Mouse (Mus musculus) frontal cortex, postnatal 36 days (tissue): Measurements from ENCODE around the gene Nyx.

Experiments
- DNase-seq, 2 experiments: peaks; one replicate each; pipeline ENCODE4 v3.0.0; 2022; ENCODE audit warnings: low spot score in 2 of 2

Nyx gene

DNA sequence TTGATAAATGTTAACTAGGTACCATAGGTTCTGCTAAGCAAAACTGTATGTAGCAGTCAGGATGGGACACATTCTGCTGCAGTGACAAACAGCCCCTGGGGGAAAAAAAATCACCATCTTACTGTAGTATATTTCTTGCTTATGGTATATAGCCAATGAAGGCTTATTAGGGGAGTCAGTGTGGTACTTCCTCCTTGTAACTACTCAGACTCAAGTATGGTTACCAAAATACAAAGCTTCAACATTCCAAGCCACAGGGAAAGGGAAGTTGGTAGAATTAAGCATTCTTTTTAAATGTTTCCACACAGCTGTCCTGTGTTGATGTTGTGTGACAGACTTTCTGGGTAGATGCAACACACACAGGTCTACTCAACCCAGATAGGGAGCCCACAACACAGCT is 27.0 kb downstream of the Nyx start:
- no peak for DNase-seq

DNA sequence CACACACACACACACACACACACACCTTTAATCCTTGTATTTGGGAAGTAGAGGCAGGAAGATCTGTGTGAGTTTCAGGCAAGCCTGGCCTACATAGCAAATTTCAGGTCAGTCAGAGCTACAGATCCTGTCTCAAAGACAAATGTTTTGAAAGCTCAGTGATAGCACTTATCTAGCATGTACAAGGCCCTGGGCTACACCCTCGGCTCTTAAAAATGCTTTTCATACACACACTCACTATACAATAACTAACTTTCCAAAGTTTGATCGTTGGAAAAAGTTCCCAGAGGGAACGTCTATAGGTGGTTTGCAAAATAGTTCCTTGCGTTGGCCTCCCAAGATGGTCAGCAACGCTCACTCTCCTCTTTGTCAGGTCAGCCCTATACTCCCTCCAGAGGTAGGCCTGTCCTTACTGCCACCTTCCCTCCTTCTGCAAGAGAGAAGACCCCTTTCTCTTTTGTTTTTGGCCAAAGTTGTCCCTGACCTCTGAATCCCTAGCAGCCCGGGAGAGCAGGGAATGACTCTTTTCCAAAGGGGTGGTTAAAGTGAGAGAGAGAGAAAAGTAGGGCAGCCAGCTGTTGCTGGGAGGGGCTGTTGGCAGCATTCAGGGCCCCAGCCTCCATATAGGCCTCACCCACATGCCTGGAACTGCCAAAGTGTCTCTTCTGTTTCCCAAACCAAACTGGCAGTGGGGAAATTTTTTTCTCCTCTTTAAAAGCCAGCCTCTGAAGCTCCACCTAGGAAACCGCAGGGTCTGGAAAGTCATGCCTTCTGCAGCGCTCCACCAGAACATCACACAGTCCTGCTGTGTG is 29.2 kb downstream of the Nyx start:
- DNase-seq: no peak

DNA sequence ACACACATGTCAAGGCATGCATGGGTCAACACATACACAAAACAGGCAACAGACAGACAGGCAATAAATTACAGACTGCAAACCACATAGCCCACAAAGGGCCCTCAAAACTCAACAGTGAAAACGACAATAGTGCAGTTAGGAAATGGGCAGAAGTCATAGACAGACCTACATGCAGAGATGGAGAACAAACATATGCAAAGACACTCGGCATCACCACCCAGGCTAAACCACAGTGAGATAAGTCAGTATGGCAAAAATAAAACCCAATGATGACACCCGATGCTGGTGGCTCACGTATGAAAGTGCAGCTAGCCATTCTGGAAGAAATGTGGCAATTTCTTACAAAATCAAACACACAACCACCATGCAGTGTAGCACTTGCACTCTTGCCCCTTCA is 34.4 kb downstream of the Nyx start:
- DNase-seq: no peak

DNA sequence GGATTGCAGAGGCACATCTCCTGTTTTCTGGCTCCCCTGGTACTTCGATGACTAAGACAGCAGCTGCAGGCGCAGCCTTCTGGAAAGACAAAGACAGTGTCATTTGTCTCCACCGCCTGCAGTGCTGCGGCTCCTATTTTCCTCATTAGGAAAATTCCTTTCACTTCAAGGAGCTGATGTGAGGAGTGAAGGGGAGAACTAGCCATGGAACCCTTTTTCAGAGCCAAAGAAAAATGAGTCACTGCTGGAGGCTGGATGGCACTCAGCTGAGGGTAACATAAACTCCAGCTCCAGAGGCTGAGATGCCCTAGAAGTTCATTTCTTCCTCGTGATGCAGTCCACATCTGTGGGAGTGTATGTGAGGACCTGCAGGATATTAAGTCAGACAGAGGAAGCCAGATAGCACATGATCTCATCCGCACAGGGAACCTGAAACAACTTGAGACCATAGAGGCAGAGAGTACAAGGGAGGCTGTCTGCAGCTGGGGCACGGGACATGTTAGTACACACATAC is 37.0 kb downstream of the Nyx start:
- no peak for DNase-seq

DNA sequence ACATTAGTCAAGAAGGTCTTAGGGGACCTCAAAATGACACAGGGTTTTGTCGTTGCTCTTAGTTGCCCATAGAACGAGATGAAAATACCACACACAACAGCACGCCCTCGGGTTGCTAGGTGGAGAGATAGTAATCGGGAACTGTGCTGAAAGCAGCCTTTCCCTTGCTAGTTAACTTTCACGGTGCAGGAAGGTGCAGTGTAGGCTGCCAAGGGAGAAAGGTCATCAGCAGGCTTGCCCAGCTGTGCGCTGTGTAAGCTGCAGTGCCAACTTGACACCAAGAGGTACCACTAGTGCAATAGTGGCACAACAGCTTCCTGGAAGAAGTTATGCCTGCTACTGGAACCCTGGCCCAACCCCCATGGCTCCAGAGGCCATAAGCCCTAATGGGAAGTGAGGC is 38.5 kb downstream of the Nyx start:
- DNase-seq: no peak

DNA sequence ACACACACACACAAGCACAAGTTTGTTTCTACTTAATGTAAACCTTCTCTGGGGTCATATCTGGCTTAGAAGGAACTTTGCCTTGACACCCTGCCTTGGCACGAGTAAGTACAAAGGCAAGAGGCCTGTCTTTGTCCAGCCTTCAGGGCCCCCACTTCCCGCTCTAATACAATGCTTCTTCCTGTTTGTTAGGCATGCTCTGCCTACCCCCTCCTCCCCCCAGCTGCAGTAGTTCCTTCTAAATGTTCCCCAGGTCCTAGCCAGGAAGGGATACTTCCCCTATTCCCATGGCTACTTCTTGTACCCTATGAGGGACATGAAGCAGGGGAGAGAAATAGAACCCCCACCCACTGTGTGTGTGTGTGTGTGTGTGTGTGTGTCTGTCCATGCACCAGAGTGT is 40.5 kb downstream of the Nyx start:
- DNase-seq: no peak

DNA sequence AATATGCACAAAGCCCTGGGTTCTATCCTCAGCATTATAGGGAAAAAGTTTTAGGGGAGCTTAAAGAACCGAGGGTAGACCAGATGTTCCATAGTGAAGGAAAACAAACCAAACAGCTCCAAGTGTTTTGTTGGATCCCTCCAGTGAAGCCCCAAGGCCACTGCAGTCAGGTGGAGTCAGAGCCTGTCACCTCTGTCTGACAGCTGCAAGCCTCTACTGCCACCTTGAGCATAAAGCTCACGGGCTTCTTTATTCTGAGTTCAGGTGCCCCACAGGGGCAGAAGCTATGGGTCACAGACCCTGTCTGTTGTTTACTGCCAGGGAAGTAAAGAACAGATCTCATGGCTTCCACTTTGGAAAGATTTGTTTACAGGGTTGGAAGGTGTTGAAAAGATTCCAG is 47.2 kb downstream of the Nyx start:
- no peak for DNase-seq

DNA sequence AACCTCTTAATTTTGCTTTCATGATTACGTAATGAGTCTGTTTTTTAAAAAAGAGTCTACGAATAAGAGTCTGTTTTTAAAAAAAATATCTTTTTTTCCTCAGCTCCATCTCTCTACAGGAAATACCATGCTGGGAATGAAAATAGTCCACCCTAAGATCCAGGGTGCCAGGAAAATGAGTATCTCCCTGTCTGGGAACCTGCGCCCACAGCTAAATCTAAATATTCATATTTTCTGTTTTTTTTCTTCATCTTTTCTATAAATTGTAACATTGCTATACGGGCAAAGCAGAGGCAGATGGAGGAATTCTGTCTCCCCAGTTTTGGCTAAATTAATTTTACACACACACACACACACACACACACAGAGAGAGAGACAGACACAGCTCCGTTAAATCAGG is 48.0 kb downstream of the Nyx start:
- DNase-seq: no peak

DNA sequence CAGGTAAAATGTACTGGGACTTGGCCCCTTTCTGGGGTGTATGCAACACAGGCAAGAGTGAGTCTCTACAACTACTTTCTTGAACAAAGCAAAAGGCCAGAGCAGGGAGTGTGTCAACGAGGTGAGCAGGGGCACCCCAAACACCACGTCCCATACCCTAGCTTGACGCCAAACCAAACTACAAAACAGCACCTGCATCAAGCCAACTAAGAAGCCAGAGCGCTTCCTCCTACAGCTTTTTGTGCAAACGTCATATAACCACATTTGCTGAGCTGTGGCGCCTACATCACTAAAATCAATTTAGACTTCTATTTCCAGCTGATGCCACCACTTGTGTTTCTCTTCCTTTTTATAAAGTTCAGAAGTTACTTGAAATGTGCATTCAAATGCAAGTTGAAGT is 50.5 kb downstream of the Nyx start:
- DNase-seq: no peak

DNA sequence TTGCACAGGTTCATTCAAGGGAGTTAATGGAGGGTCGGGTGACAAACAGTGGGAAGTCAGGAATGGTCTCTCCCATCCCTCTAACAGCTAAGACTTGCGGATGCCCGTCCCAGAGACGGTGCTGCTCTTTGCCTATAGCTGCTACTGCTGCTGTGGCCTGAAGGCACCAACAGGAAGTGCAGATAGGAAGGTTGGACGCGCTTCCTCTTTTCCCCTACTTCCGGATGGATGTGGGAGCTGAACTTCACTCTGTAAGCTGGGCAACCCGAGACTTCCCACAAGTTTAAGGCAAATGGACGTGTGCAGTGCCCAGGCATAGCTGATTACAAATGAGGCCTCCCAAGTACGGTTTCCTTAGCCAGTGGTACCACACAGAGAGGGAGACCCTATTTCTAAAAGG is 52.1 kb downstream of the Nyx start:
- no peak for DNase-seq

DNA sequence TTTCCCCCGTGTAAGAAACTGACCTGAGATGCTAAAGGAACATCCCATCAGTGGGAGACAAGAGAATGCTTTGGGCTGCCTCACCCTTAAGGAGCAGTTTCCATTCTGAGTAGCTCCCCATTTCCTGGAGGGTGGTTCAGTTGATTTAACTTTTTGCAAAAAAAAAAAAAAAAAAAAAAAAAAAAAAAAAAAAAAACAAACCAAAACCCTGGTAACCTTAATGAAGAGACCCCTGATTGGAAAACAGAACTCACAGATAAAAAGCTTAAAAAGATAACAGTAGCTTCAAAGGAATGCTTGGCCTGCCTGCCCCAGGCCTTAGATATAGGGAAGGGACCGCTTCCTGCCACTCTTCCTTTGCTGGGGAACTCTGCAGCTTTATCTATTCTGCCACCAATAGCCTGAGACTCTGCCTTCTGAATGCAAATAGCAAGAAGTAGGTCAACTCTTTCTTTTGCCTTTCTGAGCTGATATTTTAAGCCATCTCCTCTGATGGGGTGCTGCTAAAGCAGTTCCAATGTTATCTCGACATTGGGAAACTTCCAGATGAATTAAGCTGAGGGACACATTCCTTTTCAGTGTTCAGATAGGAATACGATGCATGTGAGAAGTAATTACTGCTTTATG is 53.0 kb downstream of the Nyx start:
- DNase-seq: no peak

DNA sequence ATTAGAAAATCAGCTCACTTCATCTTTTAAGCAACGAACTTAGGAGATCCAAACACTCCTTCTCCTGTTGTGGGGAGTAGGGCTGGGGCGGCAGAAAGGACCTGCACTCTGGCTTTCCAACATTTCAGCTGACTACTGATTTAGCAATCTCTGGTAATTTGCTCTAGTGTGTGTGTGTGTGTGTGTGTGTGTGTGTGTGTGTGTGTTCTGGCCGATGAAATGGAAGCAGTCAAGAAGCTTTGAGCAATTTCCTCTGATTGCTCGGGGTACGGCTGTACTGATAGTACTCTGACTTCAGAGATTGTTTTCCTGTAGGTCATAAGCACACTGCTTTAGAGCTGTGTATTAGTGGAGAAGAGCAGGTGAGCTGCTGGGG is 53.5 kb downstream of the Nyx start:
- DNase-seq: no peak

DNA sequence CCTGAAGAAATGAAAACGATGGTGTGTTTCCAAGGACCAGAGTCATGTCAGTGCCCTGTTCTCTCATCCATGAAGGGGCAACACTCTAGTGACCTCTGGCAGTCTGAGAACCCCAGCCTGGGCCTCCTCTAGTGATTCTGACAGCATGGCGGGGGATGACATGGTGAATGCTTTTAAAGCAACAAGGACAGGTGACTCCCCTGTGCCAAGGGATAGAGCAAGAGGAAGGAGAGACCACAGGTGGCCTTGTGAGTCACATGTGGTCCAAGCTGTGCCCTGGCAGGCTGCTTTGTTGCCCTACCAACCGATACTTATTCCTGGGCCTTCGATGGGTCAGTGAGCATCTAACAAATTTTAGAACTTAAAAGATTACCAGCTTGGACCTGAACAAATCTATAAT is 54.7 kb downstream of the Nyx start:
- no peak for DNase-seq

DNA sequence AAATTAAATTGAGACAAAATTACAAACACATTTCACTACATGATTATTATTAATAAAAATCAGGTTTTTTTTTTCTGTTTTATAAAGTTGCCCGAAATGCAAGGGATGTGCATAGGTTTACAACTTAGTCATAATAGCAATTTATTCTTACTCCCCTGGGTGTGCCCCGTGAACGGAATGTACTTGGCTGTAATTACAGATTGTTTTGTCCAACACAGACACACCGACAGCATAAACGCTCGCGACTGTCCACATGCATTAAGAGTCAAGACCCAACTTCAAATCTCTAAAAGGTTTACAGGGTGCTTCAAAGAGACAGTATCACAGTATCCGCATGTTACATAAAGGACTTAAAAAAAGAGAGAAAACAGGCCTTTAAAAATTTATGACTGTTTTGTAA is 55.4 kb downstream of the Nyx start:
- no peak for DNase-seq
